ENCODE assay signal across 24 mouse cellular contexts in genomic region chr5:64696099-64696498, GRCm38 (mm10).
A peak's percentile ranks its signal among the peaks of the same experiment; 100 is the strongest.
DNase-seq lines count a peak whose midpoint lies in the region; ATAC-seq lines count a peak whose summit lies in the region.
"Had no signal": no experiment of that assay in that cellular context is flagged by ENCODE, and none has a peak within 500 bp of the region (broad histone marks: within the 10 kb centered on the region; RNA-seq: fewer than 3 reads in every experiment).

No protein-coding gene starts in this region.

- no peak overlapping the region for H3K4me3 ChIP-seq in forebrain, embryonic 10.5 days
- H3K4me3 ChIP-seq in forebrain, embryonic 13.5 days = no peak overlapping the region
- H3K4me3 ChIP-seq in kidney, embryonic 15.5 days (replicated peaks) = no peak overlapping the region
- H3K4me3 ChIP-seq: embryonic facial prominence, embryonic 10.5 days; embryonic facial prominence, embryonic 13.5 days; erythroblast, embryonic 14.5 days; gastrocnemius, adult 2 months; hindbrain, embryonic 15.5 days; intestine, embryonic 15.5 days had no signal

- ATAC-seq in forebrain, embryonic 13.5 days = no peak
- ATAC-seq in kidney, embryonic 15.5 days (replicated peaks; ENCODE audit: low FRiP score) = no peak
- ATAC-seq: activated CD4-positive, CD25-positive, alpha-beta regulatory T cell, adult 4 months; forebrain, embryonic 14.5 days; forebrain, postnatal 0 days; intestine, embryonic 15.5 days had no signal

- H3K27ac ChIP-seq in forebrain, embryonic 10.5 days = peak overlapping the region; percentile 35; the same call in 1 of the 2 replicates
- H3K27ac ChIP-seq in forebrain, embryonic 13.5 days = no peak overlapping the region
- H3K27ac ChIP-seq in kidney, embryonic 15.5 days = no peak overlapping the region
- H3K27ac ChIP-seq: embryonic facial prominence, embryonic 10.5 days; embryonic facial prominence, embryonic 13.5 days; gastrocnemius, adult 2 months; hindbrain, embryonic 15.5 days; intestine, embryonic 15.5 days had no signal

- DNase-seq in cerebellum, postnatal 10 days = peak; percentile 70 to 76
- no peak for DNase-seq in cerebellum, adult 8-10 months
- DNase-seq in forebrain, embryonic 10.5 days (ENCODE audit: extremely low spot score, low spot score) = no peak
- peak; percentile 24 for DNase-seq in kidney, postnatal 10 days
- DNase-seq in retina, postnatal 1 day = peak; percentile 36
- no peak for DNase-seq in retina, embryonic 14.5 days (ENCODE audit: low spot score)
- DNase-seq: adrenal gland, adult 8-10 months; adrenal gland, postnatal 25 days; cerebellum, adult 2 months; embryo, embryonic 11 days; forebrain, postnatal 0 days; gastrocnemius, adult 2 months; gastrocnemius, postnatal 14 days; heart, adult 11 months had no signal

- H3K27me3 ChIP-seq in forebrain, embryonic 10.5 days (ENCODE audit: poor library complexity, severe bottlenecking) = no peaks in the 10 kb centered on the region
- no peaks in the 10 kb centered on the region for H3K27me3 ChIP-seq in forebrain, embryonic 13.5 days
- H3K27me3 ChIP-seq in kidney, embryonic 15.5 days = no peaks in the 10 kb centered on the region
- H3K27me3 ChIP-seq: embryonic facial prominence, embryonic 13.5 days; hindbrain, embryonic 15.5 days; intestine, embryonic 15.5 days had no signal

- H3K4me1 ChIP-seq in forebrain, embryonic 10.5 days = peaks cover 27% of the 10 kb centered on the region
- 0 out of 2 replicates have a peak, but pooled peaks cover 5% of the 10 kb centered on the region for H3K4me1 ChIP-seq in forebrain, embryonic 13.5 days
- H3K4me1 ChIP-seq in kidney, embryonic 15.5 days = 0 out of 2 replicates have a peak, but pooled peaks cover 2% of the 10 kb centered on the region

- H3K9me3 ChIP-seq in forebrain, embryonic 10.5 days = no peaks in the 10 kb centered on the region
- no peaks in the 10 kb centered on the region for H3K9me3 ChIP-seq in forebrain, embryonic 13.5 days (replicated peaks)
- no peaks in the 10 kb centered on the region for H3K9me3 ChIP-seq in kidney, embryonic 15.5 days (replicated peaks)
- H3K9me3 ChIP-seq: embryonic facial prominence, embryonic 10.5 days; embryonic facial prominence, embryonic 13.5 days; hindbrain, embryonic 15.5 days; intestine, embryonic 15.5 days had no signal

- H3K9ac ChIP-seq in forebrain, embryonic 13.5 days = no peak overlapping the region
- H3K9ac ChIP-seq in kidney, embryonic 15.5 days = no peak overlapping the region
- H3K9ac ChIP-seq: embryonic facial prominence, embryonic 13.5 days; forebrain, postnatal 0 days; hindbrain, embryonic 15.5 days; intestine, embryonic 15.5 days had no signal

- 93% methylated on average over 14 of the region's 14 CpGs for WGBS in forebrain, embryonic 10.5 days
- WGBS in forebrain, embryonic 13.5 days = 88% methylated on average over 14 of the region's 14 CpGs
- WGBS in kidney, embryonic 15.5 days = 86% methylated on average over 14 of the region's 14 CpGs

- no peak overlapping the region for H3K4me2 ChIP-seq in forebrain, embryonic 13.5 days
- no peak overlapping the region for H3K4me2 ChIP-seq in kidney, embryonic 15.5 days
- H3K4me2 ChIP-seq: embryonic facial prominence, embryonic 13.5 days; heart, embryonic 11.5 days; hindbrain, embryonic 15.5 days; intestine, embryonic 15.5 days had no signal

- H3K36me3 ChIP-seq in forebrain, embryonic 10.5 days (replicated peaks) = no peaks in the 10 kb centered on the region
- H3K36me3 ChIP-seq in forebrain, embryonic 13.5 days (ENCODE audit: poor library complexity, severe bottlenecking) = no peaks in the 10 kb centered on the region
- no peaks in the 10 kb centered on the region for H3K36me3 ChIP-seq in kidney, embryonic 15.5 days
- H3K36me3 ChIP-seq: embryonic facial prominence, embryonic 10.5 days; embryonic facial prominence, embryonic 13.5 days; hindbrain, embryonic 15.5 days; intestine, embryonic 15.5 days had no signal

Comparison
In these comparisons a context has a peak if more than half of its experiments do, and no peak if none do; other contexts are left out.
1. DNase-seq: peak in cerebellum, postnatal 10 days (2 of 2), kidney, postnatal 10 days (single experiment) and retina, postnatal 1 day (single experiment); none in cerebellum, adult 8-10 months (single experiment), forebrain, embryonic 10.5 days (single experiment) and retina, embryonic 14.5 days (single experiment).